Mouse (Mus musculus): Measurements from ENCODE around the gene Rnf7. TPM values are rescaled to one million over a fixed set of nuclear protein-coding genes. Genes with fewer than 3 reads are reported as not detected.

Rnf7 gene
- total RNA-seq, 2 experiments from 2014 or later: 21.6 to 33.5 TPM

DNA sequence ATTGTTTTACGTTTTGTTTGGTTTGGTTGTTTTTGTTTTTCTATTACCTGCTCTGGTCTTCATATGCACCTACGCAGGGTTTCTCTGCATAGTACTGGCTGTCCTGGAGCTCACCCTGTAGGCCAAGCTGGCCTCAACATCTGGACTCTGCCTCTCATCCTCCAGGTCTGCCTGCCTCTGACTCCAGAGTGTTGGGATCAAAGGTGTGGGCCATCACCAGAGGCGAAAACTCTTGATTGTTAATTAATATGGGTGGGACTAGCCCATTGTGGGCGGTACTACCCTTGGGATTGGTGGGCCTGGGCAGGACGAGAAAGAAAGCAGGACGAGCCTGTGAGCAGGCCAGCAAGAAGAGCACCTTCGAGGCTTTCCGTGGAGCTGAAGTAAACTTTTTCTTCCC lies 54.4 kb downstream of the Rnf7 start:
- ATAC-seq (replicated peaks; ENCODE audit: low FRiP score, poor library complexity, severe bottlenecking): no peak

Other genes starting within 250 kb of the Rnf7 start
- gene Atp1b3, start 114.2 kb downstream of the Rnf7 start, total RNA-seq (2015; ENCODE audit: low replicate concordance): 112 and 124 TPM in 2 replicates
- 74.0 and 75.0 TPM in 2 replicates for gene Atp1b3, start 114.2 kb downstream of the Rnf7 start, total RNA-seq (2017; ENCODE audit: low replicate concordance)
- not detected in 2 replicates for gene Gm28729, start 46.6 kb upstream of the Rnf7 start, total RNA-seq (2015; ENCODE audit: low replicate concordance)
- gene Gm28729, start 46.6 kb upstream of the Rnf7 start, total RNA-seq (2017; ENCODE audit: low replicate concordance): not detected in 2 replicates
- gene Rasa2, start 152.9 kb upstream of the Rnf7 start, total RNA-seq (2015; ENCODE audit: low replicate concordance): 4.0 and 7.5 TPM in 2 replicates
- 6.3 and 8.9 TPM in 2 replicates for gene Rasa2, start 152.9 kb upstream of the Rnf7 start, total RNA-seq (2017; ENCODE audit: low replicate concordance)

Data from erythroid progenitor cell, adult 5-6 weeks (primary cell).